Mouse (Mus musculus): ENCODE data around the gene Csgalnact2. TPM values are rescaled to one million over a fixed set of nuclear protein-coding genes. Genes with fewer than 3 reads are reported as not detected.
A peak's percentile ranks its signal among the peaks of the same experiment; 100 is the strongest.

Gene Csgalnact2
- total RNA-seq, 1 experiment from 2014 or later = 19.9 TPM

- no peak for DNase-seq
Measured at GRCm38 (mm10) chr6:118074151-118074550, 64.8 kb downstream of the Csgalnact2 start.

- no peak for DNase-seq
Measured at GRCm38 (mm10) chr6:118072176-118072575, 66.8 kb downstream of the Csgalnact2 start.

GRCm38 (mm10) chr6:118071416-118071815, 67.5 kb downstream of the Csgalnact2 start:
- no peak for DNase-seq

GRCm38 (mm10) chr6:118071013-118071350, 68.0 kb downstream of the Csgalnact2 start:
- DNase-seq = no peak

GRCm38 (mm10) chr6:118070321-118071012, 68.5 kb downstream of the Csgalnact2 start:
- no peak for DNase-seq

- no peak for DNase-seq
Measured at GRCm38 (mm10) chr6:118067720-118068119, 71.2 kb downstream of the Csgalnact2 start.

- peak; percentile 51 for DNase-seq
Measured at GRCm38 (mm10) chr6:118066199-118067081, 72.5 kb downstream of the Csgalnact2 start.

GRCm38 (mm10) chr6:118065837-118066198, 73.1 kb downstream of the Csgalnact2 start:
- DNase-seq = no peak

- DNase-seq = peak; percentile 25
Measured at GRCm38 (mm10) chr6:118064968-118065530, 73.9 kb downstream of the Csgalnact2 start.

- DNase-seq = no peak
Measured at GRCm38 (mm10) chr6:118063266-118063665, 75.7 kb downstream of the Csgalnact2 start.

- DNase-seq = no peak
Measured at GRCm38 (mm10) chr6:118061266-118061665, 77.7 kb downstream of the Csgalnact2 start.

Small RNA genes within 50 kb of the gene (microRNA-seq; reads per million reads assigned to microRNA genes)
- 0 reads per million in 2 experiments for gene Mir7044

Other genes starting within 250 kb of the Csgalnact2 start
- gene Hnrnpf, start 238.8 kb downstream of the Csgalnact2 start, total RNA-seq (2021) = 333 and 372 TPM in 2 replicates
- gene Fxyd4, start 201.4 kb downstream of the Csgalnact2 start, total RNA-seq (2021) = not detected in 2 replicates
- gene Rasgef1a, start 127.7 kb downstream of the Csgalnact2 start, total RNA-seq (2021) = 0.15 TPM in 1 of 2 replicates, not detected in the other
- gene Ret, start 58.6 kb upstream of the Csgalnact2 start, total RNA-seq (2021) = 2.2 and 2.9 TPM in 2 replicates

All from adrenal gland, postnatal 25 days (tissue).